Mouse (Mus musculus) lung, embryonic 16.5 days (tissue): ENCODE measurements around the gene Pkd1l2. TPM values are rescaled to one million over a fixed set of nuclear protein-coding genes. Genes with fewer than 3 reads are reported as not detected.

ENCODE experiments used
- ATAC-seq: fragments of 200-750 bp; cut with Nextera tagmentation; 2 replicates; pipeline ENCODE4 v1.8.0; 2017; ENCODE audit warnings: low read depth, mild to moderate bottlenecking, moderate library complexity
- H3K27ac ChIP-seq: fragments of 300-500 bp; sonication (generic); 2 replicates; pipeline ENCODE4 v1.5.1; 2014; ENCODE audit warnings: mild to moderate bottlenecking, control low read depth, low read length
- H3K27me3 ChIP-seq: fragments of 300-500 bp; sonication (generic); 2 replicates; pipeline ENCODE4 v1.6.1; 2014; ENCODE audit warnings: low read depth, low read length, mixed read lengths; ENCODE audit not compliant: control insufficient read depth, insufficient read depth
- H3K36me3 ChIP-seq: fragments of 300-500 bp; sonication (generic); 2 replicates; pipeline ENCODE4 v1.6.1; 2014; ENCODE audit warnings: low read length; ENCODE audit not compliant: control insufficient read depth, insufficient read depth
- H3K4me1 ChIP-seq: fragments of 300-500 bp; sonication (generic); replicated peaks from 2 replicates; pipeline ENCODE4 v1.6.1; 2014; ENCODE audit warnings: low read length, mixed read lengths; ENCODE audit not compliant: control insufficient read depth, insufficient read depth
- H3K4me2 ChIP-seq: fragments of 300-500 bp; sonication (generic); 2 replicates; pipeline ENCODE4 v1.6.1; 2014; ENCODE audit warnings: low read depth, low read length, control low read depth
- H3K4me3 ChIP-seq: fragments of 300-500 bp; sonication (generic); 2 replicates; pipeline ENCODE4 v1.5.1; 2014; ENCODE audit warnings: mild to moderate bottlenecking, low read length, control low read depth
- H3K9ac ChIP-seq: fragments of 300-500 bp; sonication (generic); 2 replicates; pipeline ENCODE4 v1.6.1; 2014; ENCODE audit warnings: low read length, control low read depth
- H3K9me3 ChIP-seq: fragments of 300-500 bp; sonication (generic); 2 replicates; pipeline ENCODE4 v1.6.1; 2016; ENCODE audit warnings: low read length; ENCODE audit not compliant: control insufficient read depth
- WGBS: fragments of 180-500 bp; shearing (Covaris S2); extraction: QIAGEN DNeasy Blood & Tissue Kit; methylation state at CpG from one replicate; pipeline ENCODE4 v1.1.7; 2014; 5-methylcytosine and 5-hydroxymethylcytosine counted together
- polyA plus RNA-seq: library from polyadenylated mRNA; unstranded; fragments of >200 nt; fragmentation: Nextera tagmentation; extraction: Ambion mirVana; gene quantifications from 2 replicates; pipeline ENCODE4 v1.2.1, GENCODE M21; 2015

Gene Pkd1l2
- polyA plus RNA-seq, 1 experiment from 2014 or later: not detected

DNA sequence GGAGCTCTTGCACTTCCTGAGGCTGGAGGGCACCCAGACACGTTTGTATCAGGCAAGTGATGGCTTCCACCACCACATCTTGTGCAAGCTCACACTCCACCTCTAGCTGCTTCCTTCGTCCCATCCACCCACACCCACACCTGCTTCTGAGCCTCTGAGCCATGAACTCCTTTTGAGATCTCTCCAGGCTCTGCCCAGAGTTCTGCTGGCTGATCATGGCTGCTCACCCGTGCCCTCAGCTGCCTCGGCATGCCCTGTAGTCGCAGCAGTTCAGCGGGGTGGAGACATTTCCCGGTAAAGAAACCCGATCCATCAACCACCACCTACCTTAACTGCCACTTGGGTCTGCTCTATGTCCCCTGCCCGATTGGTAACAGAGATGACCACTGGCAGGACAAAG is 30.9 kb downstream of the Pkd1l2 start:
- H3K4me3 ChIP-seq: no peak overlapping the region
- no peak overlapping the region for H3K4me2 ChIP-seq
- H3K27ac ChIP-seq: no peak overlapping the region
- no peaks in the 10 kb centered on the region for H3K4me1 ChIP-seq
- H3K36me3 ChIP-seq: no peaks in the 10 kb centered on the region
- no peak overlapping the region for H3K9ac ChIP-seq
- 43% methylated on average over 9 of the region's 9 CpGs for WGBS
- no peaks in the 10 kb centered on the region for H3K9me3 ChIP-seq
- H3K27me3 ChIP-seq: no peaks in the 10 kb centered on the region
- no peak for ATAC-seq

DNA sequence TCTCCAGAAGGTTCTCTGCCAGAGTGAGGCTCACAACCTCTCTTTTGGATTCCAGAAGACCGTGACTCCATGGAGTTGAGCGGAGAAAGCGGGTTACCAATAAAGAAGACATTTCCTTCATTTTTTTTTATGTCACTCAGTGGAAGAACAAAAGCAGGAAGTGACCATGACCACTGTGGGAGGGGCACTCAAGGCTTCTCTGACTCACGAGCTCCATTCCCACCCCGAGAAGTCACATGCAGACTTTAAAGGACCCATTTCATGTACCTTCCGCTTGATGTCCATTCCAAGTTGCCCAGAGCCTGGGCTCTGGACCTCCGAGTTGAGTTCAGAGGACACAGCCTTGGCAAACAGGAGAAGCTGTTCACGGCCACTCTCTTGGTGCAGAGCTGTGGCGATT is 31.5 kb downstream of the Pkd1l2 start:
- WGBS: 72% methylated on average over 9 of the region's 9 CpGs
- Histone ChIP-seq H3K36me3 (no peaks in the 10 kb centered on the region), H3K4me1 (no peaks in the 10 kb centered on the region), H3K27ac (no peak overlapping the region), H3K4me3 (no peak overlapping the region), H3K9ac (no peak overlapping the region), H3K4me2 (no peak overlapping the region), H3K27me3 (no peaks in the 10 kb centered on the region), H3K9me3 (no peaks in the 10 kb centered on the region)
- no peak for ATAC-seq

DNA sequence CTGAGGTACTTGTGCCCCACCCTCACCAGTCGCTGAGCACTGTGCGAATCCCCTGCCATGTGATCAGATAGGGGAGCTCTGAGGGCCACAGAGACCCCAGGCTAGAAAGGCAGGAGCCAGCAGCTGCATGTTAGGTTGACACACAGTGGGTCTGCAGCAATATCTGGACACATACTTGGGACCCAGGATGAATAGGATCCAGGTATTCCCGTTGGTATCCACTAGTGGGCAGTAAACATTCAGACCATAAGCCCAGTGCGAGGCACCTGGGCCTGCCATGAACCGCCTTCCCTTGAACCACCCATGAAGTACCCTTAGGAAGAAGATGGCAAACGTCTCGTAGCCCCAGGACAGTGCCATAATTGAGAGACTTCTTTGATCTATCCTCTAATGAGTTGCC is 32.8 kb downstream of the Pkd1l2 start:
- 60% methylated on average over 7 of the region's 7 CpGs for WGBS

DNA sequence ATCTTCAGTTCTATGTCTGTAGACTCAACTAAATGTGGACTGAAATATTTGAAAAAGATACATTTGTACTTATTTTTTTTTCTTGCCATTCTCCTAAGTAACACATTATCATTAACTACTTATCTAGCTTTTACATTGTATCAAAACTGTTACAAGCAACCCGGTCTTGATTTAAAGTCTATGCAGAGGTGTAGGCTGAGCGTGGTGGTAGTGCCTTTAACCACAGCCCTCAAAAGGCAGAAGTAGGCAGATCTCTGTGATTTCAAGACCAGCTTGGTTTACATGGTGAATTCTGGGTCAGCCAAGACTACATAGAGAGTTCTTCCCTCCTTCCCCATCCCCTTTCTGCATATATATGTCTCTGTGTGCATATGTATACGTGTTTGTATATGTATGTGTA is 38.7 kb downstream of the Pkd1l2 start:
- Histone ChIP-seq H3K27ac (no peak overlapping the region), H3K9me3 (no peaks in the 10 kb centered on the region), H3K4me2 (no peak overlapping the region), H3K4me1 (no peaks in the 10 kb centered on the region), H3K4me3 (no peak overlapping the region), H3K9ac (no peak overlapping the region), H3K27me3 (no peaks in the 10 kb centered on the region), H3K36me3 (no peaks in the 10 kb centered on the region)
- WGBS: 76% methylated on average over 3 of the region's 3 CpGs
- no peak for ATAC-seq

More for the DNA sequence above, 32.8 kb downstream of the Pkd1l2 start:
- H3K27me3 ChIP-seq: no peaks in the 10 kb centered on the region
- H3K27ac ChIP-seq: no peak overlapping the region
- H3K4me3 ChIP-seq: no peak overlapping the region
- H3K36me3 ChIP-seq: no peaks in the 10 kb centered on the region
- no peaks in the 10 kb centered on the region for H3K4me1 ChIP-seq
- no peak for ATAC-seq
- H3K9me3 ChIP-seq: no peaks in the 10 kb centered on the region
- H3K4me2 ChIP-seq: no peak overlapping the region
- H3K9ac ChIP-seq: no peak overlapping the region

DNA sequence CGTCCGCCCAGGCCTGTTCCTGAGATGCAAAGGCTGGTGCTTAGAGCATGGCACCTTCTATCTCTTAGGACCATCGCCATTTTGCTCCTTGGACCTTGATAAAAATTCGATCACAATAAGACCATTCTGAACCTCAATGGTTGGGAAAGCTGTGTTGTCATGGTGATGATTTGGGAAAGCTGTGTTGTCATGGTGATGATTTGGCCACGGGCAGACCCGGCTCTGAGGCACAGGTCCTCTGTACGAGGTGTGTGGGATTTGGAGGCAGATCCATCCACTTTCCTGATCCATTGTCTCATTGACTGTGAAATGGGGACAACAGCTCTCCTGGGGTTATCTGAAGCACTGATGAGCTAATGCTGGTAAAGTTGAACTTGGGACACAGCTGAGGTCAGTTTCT is 42.4 kb downstream of the Pkd1l2 start:
- no peak for ATAC-seq
- 64% methylated on average over 7 of the region's 7 CpGs for WGBS
- Histone ChIP-seq H3K4me2 (no peak overlapping the region), H3K36me3 (no peaks in the 10 kb centered on the region), H3K9me3 (no peaks in the 10 kb centered on the region), H3K9ac (no peak overlapping the region), H3K4me1 (no peaks in the 10 kb centered on the region), H3K27ac (no peak overlapping the region), H3K27me3 (no peaks in the 10 kb centered on the region), H3K4me3 (no peak overlapping the region)

DNA sequence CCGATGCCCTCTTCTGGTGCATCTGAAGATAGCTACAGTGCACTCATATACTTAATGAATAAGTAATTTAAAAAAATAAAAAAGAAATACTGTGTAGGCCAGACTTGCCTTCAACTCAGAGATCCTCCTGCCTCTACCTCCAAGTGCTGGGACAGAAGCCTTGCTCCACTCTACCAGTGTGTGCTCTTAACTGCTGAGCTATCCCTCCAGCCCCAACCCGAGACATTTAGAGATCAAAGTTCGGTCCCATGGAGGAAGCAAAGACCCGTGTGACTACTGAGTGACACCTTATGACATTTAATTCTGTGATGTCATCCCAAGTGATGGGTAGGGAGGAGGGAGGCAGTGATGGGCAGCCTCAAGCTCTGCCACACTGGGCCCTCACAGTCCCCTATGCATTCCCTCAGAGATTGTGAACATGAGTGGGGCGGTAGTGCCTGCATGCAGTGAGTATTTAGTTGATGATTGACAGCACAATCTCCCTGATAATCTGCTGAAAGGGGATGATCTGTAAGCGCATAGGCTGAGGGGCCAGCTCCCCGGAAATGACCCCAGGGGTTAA is 44.8 kb downstream of the Pkd1l2 start:
- WGBS: 74% methylated on average over 7 of the region's 7 CpGs
- H3K27ac ChIP-seq: no peak overlapping the region
- H3K4me3 ChIP-seq: no peak overlapping the region
- H3K36me3 ChIP-seq: no peaks in the 10 kb centered on the region
- no peaks in the 10 kb centered on the region for H3K9me3 ChIP-seq
- ATAC-seq: no peak
- H3K9ac ChIP-seq: no peak overlapping the region
- H3K4me2 ChIP-seq: no peak overlapping the region
- no peaks in the 10 kb centered on the region for H3K27me3 ChIP-seq
- no peaks in the 10 kb centered on the region for H3K4me1 ChIP-seq

DNA sequence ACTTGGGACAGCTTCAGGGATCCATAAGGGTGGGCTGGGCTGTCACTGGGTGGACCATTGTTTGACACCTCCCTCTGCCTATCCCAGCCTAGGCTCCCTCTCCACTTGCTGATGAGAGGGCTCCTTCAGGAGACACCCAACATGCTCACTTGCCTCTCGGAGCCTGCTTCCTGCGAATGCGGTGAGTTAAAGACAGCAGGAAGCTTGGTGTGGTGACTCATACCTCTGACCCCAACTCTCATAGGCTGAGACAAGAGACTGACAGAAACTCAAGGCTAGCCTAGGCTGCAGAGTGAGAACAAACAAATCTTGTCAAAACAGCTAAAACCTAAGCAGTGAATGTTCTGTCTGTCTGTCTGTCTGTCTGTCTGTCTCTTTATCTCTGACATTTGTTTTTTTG is 48.9 kb downstream of the Pkd1l2 start:
- no peak overlapping the region for H3K4me2 ChIP-seq
- 49% methylated on average over 3 of the region's 3 CpGs for WGBS
- no peak for ATAC-seq
- H3K27me3 ChIP-seq: no peaks in the 10 kb centered on the region
- H3K9me3 ChIP-seq: no peaks in the 10 kb centered on the region
- H3K36me3 ChIP-seq: no peaks in the 10 kb centered on the region
- no peaks in the 10 kb centered on the region for H3K4me1 ChIP-seq
- no peak overlapping the region for H3K27ac ChIP-seq
- H3K9ac ChIP-seq: no peak overlapping the region
- H3K4me3 ChIP-seq: no peak overlapping the region

DNA sequence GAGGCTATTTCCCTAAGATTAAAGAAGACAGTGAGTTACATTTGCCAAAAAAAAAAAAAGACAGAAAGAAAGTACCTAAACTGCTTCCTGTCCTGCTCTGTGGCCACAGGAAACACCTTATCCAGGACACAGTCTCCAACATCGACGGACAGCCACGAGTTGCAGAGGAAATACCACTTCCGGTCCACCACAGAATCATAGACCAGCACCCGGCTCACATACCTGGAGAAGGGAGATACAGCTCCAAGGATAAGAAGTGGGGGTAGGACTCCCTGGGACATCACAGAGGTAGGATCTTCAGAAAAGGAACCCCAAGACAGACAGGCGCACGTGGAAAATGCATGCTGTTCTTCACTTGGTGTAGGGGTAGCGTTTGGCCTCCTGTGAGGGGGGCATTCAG is 49.6 kb downstream of the Pkd1l2 start:
- 67% methylated on average over 8 of the region's 8 CpGs for WGBS
- no peak for ATAC-seq
- no peak overlapping the region for H3K27ac ChIP-seq

DNA sequence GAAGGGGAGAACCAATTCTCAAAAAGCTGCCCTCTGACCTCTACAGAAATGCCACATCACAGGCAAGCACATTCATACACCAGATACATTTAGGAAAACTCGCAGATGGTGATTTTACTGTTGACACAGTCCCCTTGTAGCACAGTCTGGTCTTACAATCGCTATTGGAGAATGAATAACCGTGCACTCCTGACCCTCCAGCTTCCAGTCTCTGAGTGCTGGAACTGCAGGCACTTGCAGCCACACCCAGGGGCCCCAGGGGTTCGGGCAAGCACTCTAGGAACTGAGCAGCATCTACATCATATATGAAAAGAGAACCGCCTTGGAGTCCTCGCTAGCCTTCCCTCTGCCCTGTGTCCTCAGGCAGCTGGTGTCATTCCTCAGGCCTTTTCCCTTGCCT is 50.8 kb downstream of the Pkd1l2 start:
- no peak overlapping the region for H3K4me2 ChIP-seq
- no peaks in the 10 kb centered on the region for H3K4me1 ChIP-seq
- no peak for ATAC-seq
- H3K9me3 ChIP-seq: no peaks in the 10 kb centered on the region
- no peaks in the 10 kb centered on the region for H3K27me3 ChIP-seq
- no peak overlapping the region for H3K4me3 ChIP-seq
- no peaks in the 10 kb centered on the region for H3K36me3 ChIP-seq
- no peak overlapping the region for H3K27ac ChIP-seq
- no peak overlapping the region for H3K9ac ChIP-seq
- WGBS: 37% methylated on average over 6 of the region's 6 CpGs

More for the DNA sequence above, 49.6 kb downstream of the Pkd1l2 start:
- Histone ChIP-seq H3K27me3 (no peaks in the 10 kb centered on the region), H3K4me1 (no peaks in the 10 kb centered on the region), H3K9me3 (no peaks in the 10 kb centered on the region), H3K36me3 (no peaks in the 10 kb centered on the region), H3K4me2 (no peak overlapping the region), H3K4me3 (no peak overlapping the region), H3K9ac (no peak overlapping the region)

DNA sequence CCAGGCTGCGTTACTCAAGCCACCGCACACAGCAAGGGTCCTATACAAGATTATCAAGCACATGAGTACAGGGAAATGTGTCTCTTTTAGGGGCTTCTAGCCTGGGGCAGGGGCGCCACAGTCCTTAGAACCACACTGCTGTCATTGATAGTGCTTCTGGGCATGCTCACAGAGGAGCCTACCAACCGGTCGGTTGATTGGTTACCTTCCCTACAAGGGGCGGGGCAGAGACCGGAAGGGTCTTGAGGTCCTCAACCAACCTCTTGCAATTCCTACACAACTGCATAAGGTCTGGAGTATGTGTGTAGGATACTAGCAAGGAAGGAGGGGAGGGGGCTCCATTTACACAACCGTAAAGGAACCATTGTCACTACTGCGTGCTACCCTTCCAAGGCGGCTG is 53.6 kb downstream of the Pkd1l2 start:
- no peaks in the 10 kb centered on the region for H3K9me3 ChIP-seq
- ATAC-seq: no peak
- no peaks in the 10 kb centered on the region for H3K36me3 ChIP-seq
- H3K4me3 ChIP-seq: no peak overlapping the region
- no peak overlapping the region for H3K9ac ChIP-seq
- no peak overlapping the region for H3K27ac ChIP-seq
- H3K4me2 ChIP-seq: no peak overlapping the region
- no peaks in the 10 kb centered on the region for H3K4me1 ChIP-seq
- 89% methylated on average over 10 of the region's 10 CpGs for WGBS
- no peaks in the 10 kb centered on the region for H3K27me3 ChIP-seq
